Mouse (Mus musculus): ENCODE measurements around the gene Nedd9. TPM values are rescaled to one million over a fixed set of nuclear protein-coding genes. Genes with fewer than 3 reads are reported as not detected.
"Not testable (repeated sequence)": the region's sequence is repeated elsewhere in the genome, so short reads cannot be mapped to it uniquely, and the experiment has no call there.

Gene Nedd9
- total and polyA plus RNA-seq, 3 experiments: 0.15 to 0.25 TPM; not detected in 1

DNA sequence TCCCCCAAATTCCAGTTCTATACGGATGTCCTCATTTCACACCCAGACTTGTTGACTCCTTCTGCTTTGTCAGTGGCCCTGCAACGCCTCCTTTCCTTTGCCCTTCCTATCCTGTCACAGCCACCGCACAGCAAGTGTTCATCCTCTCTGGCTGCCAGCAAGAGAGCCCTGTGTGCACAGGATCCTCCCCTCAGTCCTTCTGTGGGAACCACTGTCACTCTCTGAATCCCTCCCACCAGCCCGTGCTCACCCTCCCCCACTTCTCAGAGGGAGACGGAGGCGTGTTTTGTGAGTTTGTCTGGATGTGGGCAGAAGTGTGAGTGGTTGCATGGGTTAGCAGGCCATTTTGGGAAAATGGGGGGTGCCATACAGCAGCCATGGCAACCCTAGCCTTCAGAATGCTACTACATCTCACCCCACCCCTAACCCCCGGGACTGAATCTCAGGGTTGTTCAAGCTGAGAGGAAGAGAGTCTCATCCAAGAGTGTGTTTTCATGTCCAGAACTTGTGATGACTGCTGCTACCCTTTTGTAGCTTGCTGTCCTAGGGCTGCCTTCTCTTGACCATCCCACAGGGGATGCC lies 219.2 kb downstream of the Nedd9 start:
- TF ChIP-seq ZMIZ1 (IDR thresholded peaks at IDR 0.05; ENCODE audit: low read depth, low read length) (no peak), TCF12 (IDR thresholded peaks at IDR 0.05; ENCODE audit: low read depth, low read length) (no peak), POLR2AphosphoS5 (IDR thresholded peaks at IDR 0.05; ENCODE audit: borderline replicate concordance, low read depth, low read length) (no peak), MXI1 (IDR thresholded peaks at IDR 0.05; ENCODE audit: low read depth, low read length) (no peak), MEF2A (IDR thresholded peaks at IDR 0.05; ENCODE audit: extremely low read depth, insufficient replicate concordance, low read depth, low read length, poor library complexity, severe bottlenecking) (no peak), USF1 (IDR thresholded peaks at IDR 0.05; ENCODE audit: low read depth, low read length) (no peak), USF2 (IDR thresholded peaks at IDR 0.05; ENCODE audit: borderline replicate concordance in 1 of 2, insufficient read depth in 1 of 2, low read depth in 1 of 2, low read length in 2 of 2) (no peak), MYC (IDR thresholded peaks at IDR 0.05; ENCODE audit: low read depth, low read length) (no peak), GABPA (IDR thresholded peaks at IDR 0.05; ENCODE audit: low read depth, low read length) (no peak)
- H3K79me2 ChIP-seq (ENCODE audit: control insufficient read depth, insufficient read depth, low read length, poor library complexity): peaks cover 7% of the 10 kb centered on the region; the same call in 1 of the 2 replicates
- no peaks in the 10 kb centered on the region for H3K4me1 ChIP-seq (ENCODE audit: control insufficient read depth in 1 of 2, insufficient read depth in 2 of 2, low read length in 2 of 2)
- no peaks in the 10 kb centered on the region for H3K27me3 ChIP-seq (ENCODE audit: control insufficient read depth in 1 of 2, insufficient read depth in 2 of 2, low read length in 2 of 2)
- no peak for DNase-seq (ENCODE audit: low read depth, low spot score)
- H3K9ac ChIP-seq (ENCODE audit: control insufficient read depth, low read depth, low read length, poor library complexity, severe bottlenecking): no peak overlapping the region
- H3K9me3 ChIP-seq (replicated peaks; ENCODE audit: insufficient read depth, low read length): no peaks in the 10 kb centered on the region
- H3K4me3 ChIP-seq (ENCODE audit: control insufficient read depth in 1 of 2, insufficient read depth in 1 of 2, low read depth in 2 of 2, low read length in 2 of 2): no peak overlapping the region
- H3K36me3 ChIP-seq (ENCODE audit: control insufficient read depth in 1 of 2, insufficient read depth in 2 of 2, low read length in 2 of 2): no peaks in the 10 kb centered on the region; a peak in 2 of 4 replicates
- H3K27ac ChIP-seq (ENCODE audit: control insufficient read depth, low read depth, low read length): no peak overlapping the region

DNA sequence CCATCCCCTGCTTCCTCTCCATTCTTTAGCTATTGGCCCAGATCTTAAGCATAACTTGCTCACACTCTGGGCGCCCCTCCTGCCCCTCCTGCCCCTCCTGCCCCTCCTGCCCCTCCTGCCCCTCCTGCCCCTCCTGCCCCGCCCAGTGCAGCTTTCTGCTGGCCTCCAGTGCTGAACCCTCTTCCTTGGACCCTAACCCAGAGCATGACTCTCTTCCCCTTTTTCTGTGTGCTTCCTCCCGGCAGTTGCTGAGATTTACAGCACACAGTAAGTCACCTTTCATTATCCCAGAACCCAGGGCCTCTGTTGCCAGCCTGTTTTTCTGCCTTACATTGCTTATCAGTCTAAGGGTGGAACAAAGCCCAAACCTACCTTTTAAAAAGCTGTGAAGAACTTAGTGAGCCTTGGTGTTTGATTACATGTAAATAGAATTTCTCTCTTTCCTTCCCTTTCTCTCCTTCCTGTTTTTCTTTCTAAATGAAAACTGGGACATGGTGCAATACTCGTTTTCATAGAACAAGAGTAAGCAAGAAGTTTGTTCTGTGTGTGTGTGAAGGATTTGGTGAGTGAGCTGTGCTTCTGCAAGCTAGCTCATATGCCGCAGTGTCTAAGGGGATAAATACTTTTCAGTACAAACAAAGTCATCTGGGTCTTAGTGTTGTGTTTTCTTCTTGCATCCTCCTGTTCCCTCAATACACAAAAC lies 223.7 kb downstream of the Nedd9 start:
- Histone ChIP-seq H3K4me3 (ENCODE audit: control insufficient read depth in 1 of 2, insufficient read depth in 1 of 2, low read depth in 2 of 2, low read length in 2 of 2) (no peak overlapping the region), H3K79me2 (ENCODE audit: control insufficient read depth, insufficient read depth, low read length, poor library complexity) (peaks cover 7% of the 10 kb centered on the region; the same call in 1 of the 2 replicates), H3K4me1 (ENCODE audit: control insufficient read depth in 1 of 2, insufficient read depth in 2 of 2, low read length in 2 of 2) (no peaks in the 10 kb centered on the region), H3K9ac (ENCODE audit: control insufficient read depth, low read depth, low read length, poor library complexity, severe bottlenecking) (no peak overlapping the region), H3K36me3 (ENCODE audit: control insufficient read depth in 1 of 2, insufficient read depth in 2 of 2, low read length in 2 of 2) (no peaks in the 10 kb centered on the region; a peak in 1 of 4 replicates), H3K27ac (ENCODE audit: control insufficient read depth, low read depth, low read length) (no peak overlapping the region), H3K9me3 (replicated peaks; ENCODE audit: insufficient read depth, low read length) (no peaks in the 10 kb centered on the region), H3K27me3 (ENCODE audit: control insufficient read depth in 1 of 2, insufficient read depth in 2 of 2, low read length in 2 of 2) (no peaks in the 10 kb centered on the region)
- TF ChIP-seq MAX (IDR thresholded peaks at IDR 0.05; ENCODE audit: low read length): no peak
- TF ChIP-seq USF1 (IDR thresholded peaks at IDR 0.05; ENCODE audit: low read depth, low read length): no peak
- no peak for TF ChIP-seq UBTF (IDR thresholded peaks at IDR 0.05; ENCODE audit: borderline replicate concordance, insufficient read depth, low read depth, low read length)
- no peak for DNase-seq (ENCODE audit: low read depth, low spot score)

- not testable (repeated sequence) for H3K27me3 ChIP-seq (ENCODE audit: control insufficient read depth in 1 of 2, insufficient read depth in 2 of 2, low read length in 2 of 2); H3K9ac ChIP-seq (ENCODE audit: control insufficient read depth, low read depth, low read length, poor library complexity, severe bottlenecking); H3K79me2 ChIP-seq (ENCODE audit: control insufficient read depth, insufficient read depth, low read length, poor library complexity); H3K27ac ChIP-seq (ENCODE audit: control insufficient read depth, low read depth, low read length); H3K9me3 ChIP-seq (replicated peaks; ENCODE audit: insufficient read depth, low read length); H3K4me3 ChIP-seq (ENCODE audit: control insufficient read depth in 1 of 2, insufficient read depth in 1 of 2, low read depth in 2 of 2, low read length in 2 of 2); H3K4me1 ChIP-seq (ENCODE audit: control insufficient read depth in 1 of 2, insufficient read depth in 2 of 2, low read length in 2 of 2); H3K36me3 ChIP-seq (ENCODE audit: control insufficient read depth in 1 of 2, insufficient read depth in 2 of 2, low read length in 2 of 2); DNase-seq (ENCODE audit: low read depth, low spot score)
These were observed 225.5 kb downstream of the Nedd9 start for GRCm38 (mm10) chr13:41261617-41262016.

Other genes starting within 250 kb of the Nedd9 start
- 10.7 and 11.1 TPM in 2 replicates for gene Smim13, start 237.5 kb downstream of the Nedd9 start, total RNA-seq (2012; rRNA removed)
- gene Smim13, start 237.5 kb downstream of the Nedd9 start, polyA plus RNA-seq (2012; ENCODE audit: insufficient read depth in 1 of 2, insufficient read length in 2 of 2, low read depth in 1 of 2, low replicate concordance in 2 of 2, missing spikeins in 1 of 2): 10 to 100 TPM in 1 of 2 experiments, not detected in 1; 13.1 TPM
- gene Gm17364, start 213.4 kb downstream of the Nedd9 start, total RNA-seq (2012; rRNA removed): not detected in 2 replicates
- gene Gm17364, start 213.4 kb downstream of the Nedd9 start, polyA plus RNA-seq (2012; ENCODE audit: insufficient read depth in 1 of 2, insufficient read length in 2 of 2, low read depth in 1 of 2, low replicate concordance in 2 of 2, missing spikeins in 1 of 2): not detected
- gene Tmem170b, start 118.5 kb upstream of the Nedd9 start, total RNA-seq (2012; rRNA removed): 5.2 and 6.5 TPM in 2 replicates
- gene Tmem170b, start 118.5 kb upstream of the Nedd9 start, polyA plus RNA-seq (2012; ENCODE audit: insufficient read depth in 1 of 2, insufficient read length in 2 of 2, low read depth in 1 of 2, low replicate concordance in 2 of 2, missing spikeins in 1 of 2): 1 to 10 TPM in 1 of 2 experiments, not detected in 1; 7.0 TPM